Mouse (Mus musculus) testis, postnatal 10 days (tissue): ENCODE data around the gene Gabpa.
A peak's percentile ranks its signal among the peaks of the same experiment; 100 is the strongest.

Source experiments
- DNase-seq: peaks from one replicate; pipeline ENCODE4 v3.0.0; 2021; ENCODE audit warnings: low spot score

The Gabpa gene

DNA sequence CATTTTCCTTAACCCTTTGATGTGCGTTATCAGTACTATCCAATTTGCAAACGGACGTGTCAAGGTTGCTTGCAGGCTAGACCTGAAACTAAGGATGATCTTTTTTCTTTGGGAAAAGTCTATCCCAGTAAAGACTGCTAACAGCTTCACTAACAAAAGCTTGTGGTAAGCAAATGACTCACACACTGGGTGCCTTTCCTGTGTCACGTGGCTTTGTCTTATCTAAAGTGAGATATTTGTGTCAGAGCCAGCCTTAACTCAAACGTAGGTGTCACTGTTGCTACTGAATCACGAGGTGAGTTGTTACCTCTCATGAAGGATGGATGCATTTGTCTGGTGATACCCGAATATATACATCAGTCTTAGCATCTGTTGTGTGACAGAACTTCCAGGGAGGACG is 29.9 kb downstream of the Gabpa start:
- no peak for DNase-seq

DNA sequence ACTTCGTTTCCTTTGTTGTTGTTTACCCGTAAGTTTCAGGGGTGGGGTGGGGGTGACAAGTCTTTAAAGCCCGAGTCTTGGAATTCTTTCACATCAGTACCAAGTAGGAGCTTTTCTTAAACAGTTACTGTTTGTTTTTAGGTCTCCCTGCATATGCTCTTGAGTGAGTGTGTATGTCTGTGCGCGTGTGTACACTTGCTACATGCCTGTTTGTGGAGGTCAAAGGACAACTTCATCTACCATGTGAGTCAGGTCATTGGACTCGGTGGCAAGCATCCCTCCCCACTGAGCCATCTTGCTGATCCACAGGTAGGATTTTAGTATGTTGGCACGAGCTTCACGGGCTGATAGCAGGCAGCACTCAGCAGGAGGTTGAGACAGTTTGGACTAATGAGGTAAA is 39.1 kb downstream of the Gabpa start:
- no peak for DNase-seq

DNA sequence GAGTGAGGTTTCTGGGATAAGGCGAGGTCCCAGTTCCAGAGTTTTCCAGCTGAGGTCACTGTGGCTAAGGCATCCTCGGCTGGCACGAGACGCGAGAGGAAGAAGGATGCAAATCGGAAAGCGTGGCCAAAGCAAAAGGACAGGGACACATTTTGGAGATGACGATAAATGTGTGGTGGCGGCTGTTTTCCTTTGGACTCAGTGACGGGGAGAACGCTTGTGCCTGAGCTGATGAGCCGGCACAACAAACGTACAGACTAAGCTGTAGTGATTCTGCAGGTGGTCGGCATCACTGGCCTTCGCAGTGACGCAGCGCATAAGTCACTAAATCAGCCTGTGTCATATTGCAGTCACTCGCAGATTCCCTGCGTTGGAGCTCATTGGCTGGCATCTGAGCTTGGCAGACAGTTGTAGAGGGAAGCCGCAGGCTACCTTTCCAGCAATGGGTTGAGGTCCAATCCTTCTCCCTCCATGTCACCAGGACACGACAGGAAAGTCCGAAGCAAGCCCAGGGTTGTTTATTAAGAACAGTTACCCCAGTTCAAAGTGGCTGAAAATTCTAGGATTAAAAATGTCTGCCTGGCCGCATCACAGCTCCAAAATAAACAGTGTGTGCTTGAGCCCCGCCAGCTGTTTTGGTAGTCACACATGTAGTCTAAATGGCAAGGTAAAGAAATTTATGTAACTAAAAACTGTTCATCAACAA is 40.4 kb downstream of the Gabpa start:
- DNase-seq = no peak

DNA sequence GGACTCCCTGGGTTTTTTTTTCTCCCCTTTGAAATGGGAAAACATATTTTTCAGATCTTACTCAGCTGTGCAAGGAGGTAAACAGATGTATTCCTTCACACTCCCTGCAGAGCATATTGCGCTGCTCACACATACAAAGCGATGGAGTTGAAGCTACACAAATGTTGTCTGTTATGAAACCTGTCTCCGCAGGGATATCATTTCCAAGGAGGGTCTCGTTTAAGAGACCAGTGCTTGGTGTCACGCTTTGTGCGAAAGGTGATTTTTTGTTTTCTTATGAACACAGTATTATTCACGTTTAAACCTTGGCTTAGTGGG is 41.0 kb downstream of the Gabpa start:
- DNase-seq = no peak

DNA sequence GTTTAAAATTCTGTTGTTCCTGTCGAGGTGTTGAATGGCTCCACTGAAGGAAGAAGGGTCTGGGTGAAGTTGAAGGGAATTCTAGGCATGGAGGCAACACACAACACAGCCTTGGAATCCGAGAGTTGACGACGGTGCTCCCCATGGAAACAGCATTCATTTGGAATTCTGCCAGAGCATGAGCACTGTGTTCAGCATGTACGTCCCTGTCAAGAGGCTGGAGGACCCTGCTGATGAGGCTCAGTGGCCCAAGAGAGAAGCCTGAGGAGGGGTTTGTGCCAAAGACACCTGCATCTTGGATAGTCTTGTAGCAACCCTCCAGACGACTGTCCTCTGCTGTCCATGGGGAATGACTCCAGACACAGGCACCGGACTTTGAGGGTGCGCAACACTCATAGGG is 41.4 kb downstream of the Gabpa start:
- DNase-seq = no peak

DNA sequence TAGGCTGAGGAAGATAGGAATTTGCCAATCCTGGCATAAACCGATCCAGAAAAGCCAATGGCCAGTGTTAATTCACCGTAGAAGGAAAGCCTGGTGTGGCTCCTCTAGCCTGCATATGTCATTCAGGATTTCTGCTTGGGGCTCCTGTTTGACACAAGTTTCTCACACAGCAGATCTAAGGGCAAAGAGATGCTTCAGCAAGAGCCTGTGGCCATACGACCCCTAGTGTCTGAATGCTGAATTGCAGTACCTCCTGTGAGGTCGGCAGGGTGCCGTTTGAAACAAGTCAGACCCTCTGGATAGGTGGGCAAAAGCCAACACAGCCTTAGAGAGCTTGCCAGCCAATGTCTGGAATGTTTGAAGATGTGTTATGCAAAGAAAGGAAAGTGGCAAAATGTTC is 44.4 kb downstream of the Gabpa start:
- DNase-seq = peak; percentile 79

DNA sequence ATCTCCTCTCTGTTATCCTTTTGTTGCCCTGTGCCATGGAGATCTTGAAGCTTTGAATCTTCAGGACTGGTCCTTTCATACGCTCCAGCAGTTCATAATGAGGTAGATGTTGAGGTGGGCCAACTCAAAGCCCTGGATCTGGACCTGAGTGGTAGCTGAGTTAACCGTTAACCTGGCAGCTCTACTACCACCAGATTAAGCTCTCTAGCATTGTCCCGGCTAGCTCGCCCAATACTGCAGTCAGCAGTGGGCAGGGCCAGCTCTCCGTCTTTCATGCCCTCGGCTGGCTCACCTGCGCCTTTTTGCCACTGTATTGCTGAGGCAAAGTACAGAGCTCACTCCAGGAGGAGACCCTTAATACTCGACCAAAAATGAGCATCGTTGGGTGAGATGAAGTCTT is 46.4 kb downstream of the Gabpa start:
- no peak for DNase-seq

DNA sequence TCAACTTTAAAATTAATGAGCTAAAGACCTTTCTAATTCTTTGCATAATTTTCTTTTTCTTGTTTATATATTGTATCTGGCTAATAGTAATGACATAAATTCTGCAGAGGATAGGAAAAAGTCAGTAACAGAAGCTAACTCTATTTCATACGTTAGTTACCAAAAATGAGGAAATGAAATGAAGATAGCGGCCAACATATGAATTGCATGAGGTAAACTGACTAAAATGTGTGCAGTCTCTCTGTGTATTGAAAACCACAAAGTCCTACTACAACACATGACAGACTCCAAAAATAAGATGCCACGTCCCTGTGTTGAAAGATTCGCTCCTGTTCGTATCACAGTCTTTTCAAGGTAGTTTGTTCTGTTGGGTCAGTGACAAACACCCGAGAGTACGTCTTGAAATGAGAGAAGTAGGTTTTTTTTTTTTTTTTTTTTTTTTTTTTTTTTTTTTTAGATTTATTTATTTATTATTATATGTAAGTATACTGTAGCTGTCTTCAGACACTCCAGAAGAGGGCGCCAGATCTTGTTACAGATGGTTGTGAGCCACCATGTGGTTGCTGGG is 47.1 kb downstream of the Gabpa start:
- DNase-seq = no peak

DNA sequence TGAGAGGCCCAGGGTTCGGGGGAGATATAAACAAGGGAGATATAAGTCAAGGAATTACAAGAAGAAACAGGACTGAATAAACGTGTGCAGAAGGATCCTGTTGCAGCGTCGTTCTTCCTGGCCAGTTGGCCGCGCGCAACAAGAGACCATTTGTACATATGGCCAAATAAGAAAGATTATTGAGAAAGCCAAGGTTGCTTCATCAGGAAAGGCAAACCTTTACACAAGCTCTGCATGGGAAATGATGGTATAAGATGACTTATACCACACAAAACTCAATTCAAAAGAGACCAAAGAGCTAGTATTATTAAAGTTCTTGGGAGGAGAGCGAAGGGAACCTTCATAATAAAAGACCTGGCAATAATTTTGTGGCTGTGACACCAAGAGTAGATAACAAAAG is 49.8 kb downstream of the Gabpa start:
- DNase-seq = no peak

DNA sequence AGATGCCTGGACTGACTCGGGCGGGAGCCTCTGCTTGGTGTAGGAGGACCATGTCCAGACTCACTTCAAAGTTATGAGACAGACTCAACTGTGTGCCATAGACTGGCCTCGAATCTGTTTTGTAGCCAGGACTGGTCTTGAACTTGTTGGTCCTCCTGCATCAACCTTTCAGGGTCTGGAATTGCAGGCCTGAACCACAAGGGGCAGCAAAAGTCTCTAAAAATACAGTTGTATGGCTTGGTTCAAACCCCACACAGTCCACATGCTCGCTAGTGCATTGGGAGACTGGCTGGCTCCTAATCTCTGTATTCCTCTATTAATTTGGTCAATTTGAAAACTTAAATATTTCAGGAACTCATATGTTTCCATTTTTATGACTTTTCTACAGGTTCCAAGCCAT is 68.3 kb downstream of the Gabpa start:
- DNase-seq = no peak

DNA sequence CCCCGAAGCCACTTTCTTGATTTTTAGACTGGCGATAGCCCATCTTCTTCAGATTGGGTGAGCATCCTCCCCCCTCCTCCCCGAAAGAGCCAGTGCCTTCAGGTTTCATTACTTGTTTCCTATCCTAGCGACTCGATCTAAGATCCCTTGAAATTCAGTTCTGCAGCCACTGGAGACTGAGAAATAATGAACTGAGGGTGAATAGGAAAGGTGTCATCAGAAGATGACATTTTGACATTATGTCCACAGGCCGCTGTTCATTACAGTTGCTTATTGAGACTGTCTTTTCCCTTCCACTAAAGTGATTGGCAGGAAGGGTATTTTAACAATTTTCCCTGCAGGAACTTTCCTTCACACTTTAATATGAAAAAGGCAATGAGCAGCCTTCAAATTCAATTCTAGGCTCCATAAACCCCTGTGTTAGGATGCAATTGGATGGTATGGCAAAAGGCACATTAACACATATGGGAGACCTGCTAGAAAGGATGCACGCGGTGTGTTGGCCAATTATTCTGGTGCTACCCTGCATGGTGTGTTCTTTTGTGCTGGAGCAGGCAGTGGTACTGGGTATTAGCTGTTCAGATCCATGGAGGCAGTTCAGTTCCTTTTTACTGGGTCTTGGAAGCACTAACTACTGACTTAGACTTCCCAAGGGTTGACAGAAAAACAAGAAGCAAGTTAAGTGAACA is 76.9 kb downstream of the Gabpa start:
- no peak for DNase-seq
